Mouse (Mus musculus): ENCODE measurements at regions not wholly inside any gene's neighbourhood (a gene's known extent, or its start where the extent isn't known, plus 50 kb on each side); places are given as distances from the start of the nearest gene placed in this dataset.
"Not testable (repeated sequence)": the region's sequence is repeated elsewhere in the genome, so short reads cannot be mapped to it uniquely, and the experiment has no call there.

GRCm38 (mm10) chr12:29368107-29368819 is 159.9 kb upstream of the Myt1l start:
- in situ Hi-C loops (cut with MboI, MseI), result no loop called here

- in situ Hi-C loops (cut with MboI, MseI), result no loop called here
Measured at GRCm38 (mm10) chr12:29368820-29369175, 159.4 kb upstream of the Myt1l start.

- in situ Hi-C loops (cut with MboI, MseI), result no loop called here
Measured at GRCm38 (mm10) chr12:29391756-29392155, 136.4 kb upstream of the Myt1l start.

GRCm38 (mm10) chr12:29394271-29394670 is 133.9 kb upstream of the Myt1l start:
- in situ Hi-C loops (cut with MboI, MseI), result no loop called here

- in situ Hi-C loops (cut with MboI, MseI), result no loop called here
Measured at GRCm38 (mm10) chr12:29394881-29395280, 133.3 kb upstream of the Myt1l start.

GRCm38 (mm10) chr12:29395401-29395982 is 132.7 kb upstream of the Myt1l start:
- in situ Hi-C loops (cut with MboI, MseI), result no loop called here

GRCm38 (mm10) chr12:29404434-29404833 is 123.8 kb upstream of the Myt1l start:
- in situ Hi-C loops (cut with MboI, MseI), result no loop called here

- in situ Hi-C loops (cut with MboI, MseI), result no loop called here
Measured at GRCm38 (mm10) chr12:29409336-29410055, 118.7 kb upstream of the Myt1l start.

- in situ Hi-C loops (cut with MboI, MseI), result no loop called here
Measured at GRCm38 (mm10) chr12:29433936-29434335, 94.2 kb upstream of the Myt1l start.

- in situ Hi-C loops (cut with MboI, MseI), result no loop called here
Measured at GRCm38 (mm10) chr12:29439343-29440019, 88.7 kb upstream of the Myt1l start.

GRCm38 (mm10) chr12:29465201-29465600 is 63.0 kb upstream of the Myt1l start:
- in situ Hi-C loops (cut with MboI, MseI), result not testable (repeated sequence)
